Mouse (Mus musculus) layer of hippocampus, postnatal 10 days (tissue): ENCODE measurements around the gene Rpl28. TPM values are rescaled to one million over a fixed set of nuclear protein-coding genes. Genes with fewer than 3 reads are reported as not detected.
"Not testable (repeated sequence)": the region's sequence is repeated elsewhere in the genome, so short reads cannot be mapped to it uniquely, and the experiment has no call there.

Experiments used
- DNase-seq, 2 experiments: peaks; one replicate each; pipeline ENCODE4 v3.0.0; 2021; ENCODE audit warnings: low spot score in 2 of 2
- total RNA-seq, 2 experiments: library from RNA; stranded (reverse); gene quantifications; 2 replicates each; pipeline ENCODE4 v1.2.3; 2021

Rpl28 gene
- total RNA-seq, 2 experiments from 2014 or later, result 540 to 663 TPM

GRCm38 (mm10) chr7:4782759-4783158 lies 9.9 kb upstream of the Rpl28 start, which contains the start of the genes Il11 and Tmem190:
Il11 (minus strand) TSS chr7:4782859.
Tmem190 (plus strand) TSS chr7:4782937.
- no peak for DNase-seq

- DNase-seq, result no peak
These were observed 8.9 kb upstream of the Rpl28 start for GRCm38 (mm10) chr7:4783667-4784268.

GRCm38 (mm10) chr7:4788499-4789435 lies 3.9 kb upstream of the Rpl28 start:
- DNase-seq, result peak; percentile 64 to 74

- DNase-seq, result no peak
These were observed 3.2 kb upstream of the Rpl28 start, which contains the start of gene Tmem238 for GRCm38 (mm10) chr7:4789436-4789935. Tmem238 (minus strand) TSS chr7:4789656.

- DNase-seq, result peak in 1 of 2 experiments; percentile 26
These were observed 574 bp downstream of the Rpl28 start for GRCm38 (mm10) chr7:4793248-4793647.

GRCm38 (mm10) chr7:4793674-4794073 lies 1.0 kb downstream of the Rpl28 start:
- no peak for DNase-seq

- no peak for DNase-seq
These were observed 2.0 kb downstream of the Rpl28 start for GRCm38 (mm10) chr7:4794631-4795168.

GRCm38 (mm10) chr7:4795767-4796433 lies 3.2 kb downstream of the Rpl28 start:
- peak in 1 of 2 experiments; percentile 27 for DNase-seq

- no peak for DNase-seq
These were observed 9.6 kb downstream of the Rpl28 start for GRCm38 (mm10) chr7:4802247-4802646.

- peak in 1 of 2 experiments; percentile 42 for DNase-seq
These were observed 14.0 kb downstream of the Rpl28 start for GRCm38 (mm10) chr7:4806716-4807115.

- not testable (repeated sequence) for DNase-seq
These were observed 18.5 kb downstream of the Rpl28 start for GRCm38 (mm10) chr7:4811131-4811530.

- DNase-seq, result peak in 1 of 2 experiments; percentile 40
These were observed 19.2 kb downstream of the Rpl28 start for GRCm38 (mm10) chr7:4811842-4812302.

- peak; percentile 98 to 99 for DNase-seq
These were observed 19.8 kb downstream of the Rpl28 start, which contains the start of gene Ube2s for GRCm38 (mm10) chr7:4812303-4813104. Ube2s (minus strand) TSS chr7:4812590.

- no peak for DNase-seq
These were observed 20.6 kb downstream of the Rpl28 start for GRCm38 (mm10) chr7:4813105-4813791.

- no peak for DNase-seq
These were observed 23.9 kb downstream of the Rpl28 start for GRCm38 (mm10) chr7:4816559-4816958.

GRCm38 (mm10) chr7:4820925-4821324 lies 28.3 kb downstream of the Rpl28 start:
- DNase-seq, result not testable (repeated sequence)

GRCm38 (mm10) chr7:4821690-4822089 lies 29.0 kb downstream of the Rpl28 start:
- peak; percentile 27 to 43 for DNase-seq

- no peak for DNase-seq
These were observed 29.7 kb downstream of the Rpl28 start for GRCm38 (mm10) chr7:4822162-4822907.

GRCm38 (mm10) chr7:4825365-4825764 lies 32.7 kb downstream of the Rpl28 start:
- DNase-seq, result no peak
